11 mouse cellular contexts compared by ENCODE assay signal in genomic region chr5:38146524-38146923, GRCm38 (mm10). TPM values are rescaled to one million over a fixed set of nuclear protein-coding genes. Genes with fewer than 3 reads are reported as not detected.
A peak's percentile ranks its signal among the peaks of the same experiment; 100 is the strongest.
DNase-seq lines count a peak whose midpoint lies in the region; ATAC-seq lines count a peak whose summit lies in the region.
"Had no signal": no experiment of that assay in that cellular context is flagged by ENCODE, and none has a peak within 500 bp of the region (broad histone marks: within the 10 kb centered on the region; RNA-seq: fewer than 3 reads in every experiment).

No protein-coding gene starts in this region.

- no peaks in the 10 kb centered on the region for H3K36me3 ChIP-seq in intestine, embryonic 16.5 days (ENCODE audit: control insufficient read depth, insufficient read depth, low read length)
- peaks cover 50% of the 10 kb centered on the region for H3K36me3 ChIP-seq in midbrain, embryonic 16.5 days (ENCODE audit: control insufficient read depth, insufficient read depth, low read length)
- H3K36me3 ChIP-seq: liver, embryonic 15.5 days had no signal

- WGBS in intestine, embryonic 16.5 days, result 84% methylated on average over 6 of the region's 6 CpGs
- 85% methylated on average over 6 of the region's 6 CpGs for WGBS in midbrain, embryonic 16.5 days

- H3K9me3 ChIP-seq in intestine, embryonic 16.5 days (ENCODE audit: control insufficient read depth, low read length), result no peaks in the 10 kb centered on the region
- H3K9me3 ChIP-seq in midbrain, embryonic 16.5 days (replicated peaks; ENCODE audit: control insufficient read depth, low read length, poor library complexity, severe bottlenecking), result no peaks in the 10 kb centered on the region
- H3K9me3 ChIP-seq: limb, embryonic 10.5 days; liver, embryonic 15.5 days had no signal

- no peak overlapping the region for H3K4me3 ChIP-seq in intestine, embryonic 16.5 days (ENCODE audit: low read length)
- H3K4me3 ChIP-seq in midbrain, embryonic 16.5 days (ENCODE audit: low read depth, low read length), result no peak overlapping the region
- H3K4me3 ChIP-seq: limb, embryonic 10.5 days; liver, embryonic 15.5 days had no signal

- no peak for ATAC-seq in intestine, embryonic 16.5 days
- no peak for ATAC-seq in midbrain, embryonic 16.5 days

- DNase-seq in adrenal gland, adult (ENCODE audit: inconsistent age in 2 of 2, low spot score in 1 of 2), result peak; percentile 28 to 56
- no peak for DNase-seq in adrenal gland, postnatal 25 days
- peak; percentile 40 for DNase-seq in NIH3T3 (ENCODE audit: low read depth)
- DNase-seq in heart, postnatal 4 days, result peak; percentile 31
- DNase-seq in lung, postnatal 14 days, result peak; percentile 61
- no peak for DNase-seq in urinary bladder, adult 18-20 months (ENCODE audit: low spot score in 2 of 2)
- DNase-seq: layer of hippocampus, adult 9-11 months had no signal

- H3K4me2 ChIP-seq in intestine, embryonic 16.5 days (ENCODE audit: low read depth, low read length), result no peak overlapping the region
- H3K4me2 ChIP-seq in midbrain, embryonic 16.5 days (ENCODE audit: low read length), result no peak overlapping the region
- H3K4me2 ChIP-seq: liver, embryonic 15.5 days had no signal

- no peak overlapping the region for H3K27ac ChIP-seq in intestine, embryonic 16.5 days (ENCODE audit: low read length)
- no peak overlapping the region for H3K27ac ChIP-seq in midbrain, embryonic 16.5 days (ENCODE audit: low read length)
- H3K27ac ChIP-seq: limb, embryonic 10.5 days; liver, embryonic 15.5 days had no signal

- no peaks in the 10 kb centered on the region for H3K27me3 ChIP-seq in intestine, embryonic 16.5 days (replicated peaks; ENCODE audit: control insufficient read depth, insufficient read depth, low read length)
- no peaks in the 10 kb centered on the region for H3K27me3 ChIP-seq in midbrain, embryonic 16.5 days (ENCODE audit: control insufficient read depth, insufficient read depth, low read depth, low read length)
- H3K27me3 ChIP-seq: liver, embryonic 15.5 days had no signal

- H3K4me1 ChIP-seq in intestine, embryonic 16.5 days (ENCODE audit: control insufficient read depth, insufficient read depth, low read length), result no peaks in the 10 kb centered on the region
- H3K4me1 ChIP-seq in midbrain, embryonic 16.5 days (ENCODE audit: control insufficient read depth, insufficient read depth, low read length), result peaks cover 12% of the 10 kb centered on the region
- H3K4me1 ChIP-seq: limb, embryonic 10.5 days; liver, embryonic 15.5 days had no signal

- H3K9ac ChIP-seq in intestine, embryonic 16.5 days (ENCODE audit: low read depth, low read length), result no peak overlapping the region
- no peak overlapping the region for H3K9ac ChIP-seq in midbrain, embryonic 16.5 days (ENCODE audit: low read depth, low read length)
- H3K9ac ChIP-seq: liver, embryonic 15.5 days had no signal

RNA-seq across cellular contexts. Expression of gene Nsg1, which starts 13.2 kb away (rescaled TPM):
- total RNA-seq in adrenal gland, postnatal 25 days (2021), result 59.3 and 70.9 TPM in 2 replicates
- total RNA-seq in heart, postnatal 4 days (2021), result 10 to 100 TPM; 21.1 to 22.4 TPM
- 44.1 and 50.3 TPM in 2 replicates for polyA plus RNA-seq in intestine, embryonic 16.5 days (2015; fragmentation: Nextera tagmentation; extraction: Ambion mirVana)
- 1,570 and 1,631 TPM in 2 replicates for polyA plus RNA-seq in midbrain, embryonic 16.5 days (2015; fragmentation: Nextera tagmentation; extraction: Ambion mirVana)

Comparison
In these comparisons a context has a peak if more than half of its experiments do, and no peak if none do; other contexts are left out.
1. DNase-seq: peak in adrenal gland, adult (2 of 2), NIH3T3 (single experiment), heart, postnatal 4 days (single experiment) and lung, postnatal 14 days (single experiment); none in adrenal gland, postnatal 25 days (single experiment) and urinary bladder, adult 18-20 months (0 of 2).